Mouse (Mus musculus) kidney, postnatal 36 days (tissue): ENCODE measurements around the gene Mmrn1.
A peak's percentile ranks its signal among the peaks of the same experiment; 100 is the strongest.

Experiments used
- DNase-seq, 2 experiments: peaks; one replicate each; pipeline ENCODE4 v3.0.0; 2021 to 2022; ENCODE audit warnings: mixed read lengths in 2 of 2

The Mmrn1 gene

DNA sequence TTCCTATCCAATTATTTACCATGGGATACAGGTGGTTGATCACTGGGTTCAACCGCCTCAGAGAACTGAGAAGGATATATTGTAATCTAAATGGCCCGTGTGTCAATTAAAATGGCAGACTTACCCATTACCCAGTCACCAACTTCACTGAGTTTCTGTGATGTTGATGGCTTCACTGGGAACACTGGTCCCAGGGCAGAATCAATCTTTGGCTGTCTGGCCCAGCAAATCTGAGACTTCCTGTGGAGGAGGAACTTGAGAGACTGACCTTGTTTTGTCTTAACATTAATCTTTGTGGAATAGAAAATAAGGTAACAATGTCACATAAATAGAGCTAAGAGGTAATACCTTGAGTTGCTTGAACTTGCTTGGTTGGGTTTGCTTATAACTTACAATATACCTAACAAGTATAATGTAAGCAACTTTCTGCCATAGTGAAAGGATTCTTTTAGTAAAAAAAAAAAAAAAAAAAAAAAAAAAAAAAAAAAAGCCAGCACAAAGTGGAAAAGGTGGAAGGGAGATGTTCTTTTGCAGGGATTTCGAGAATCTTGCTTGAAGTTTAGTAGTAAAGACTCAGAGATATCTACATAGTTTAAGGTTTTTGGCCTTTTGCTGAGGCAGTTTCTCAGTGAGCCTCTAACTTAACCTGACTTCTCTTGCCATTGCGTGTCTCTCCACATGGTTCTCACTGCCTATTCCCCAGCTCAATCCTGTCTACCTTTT, 68.8 kb downstream of the Mmrn1 start:
- no peak for DNase-seq

DNA sequence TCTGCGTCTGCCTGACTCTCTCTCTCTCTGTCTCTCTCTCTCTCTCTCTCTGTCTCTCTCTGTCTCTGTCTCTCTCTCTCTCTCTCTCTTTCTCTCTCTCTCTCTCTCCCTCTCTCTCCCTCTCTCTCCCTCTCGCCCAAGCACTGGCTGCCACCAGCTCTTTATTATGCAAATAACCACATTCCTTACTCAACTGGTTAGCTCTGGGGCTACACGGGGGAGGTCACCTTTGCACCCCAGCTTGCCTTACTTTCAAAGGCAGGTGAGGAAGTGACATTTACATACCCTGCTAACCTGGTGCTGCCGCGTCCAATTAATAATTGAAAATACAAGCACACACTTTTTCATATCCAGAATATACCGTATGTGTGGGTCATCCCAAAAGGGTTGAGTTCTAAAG, 69.3 kb downstream of the Mmrn1 start:
- DNase-seq = peak; percentile 38 to 58

DNA sequence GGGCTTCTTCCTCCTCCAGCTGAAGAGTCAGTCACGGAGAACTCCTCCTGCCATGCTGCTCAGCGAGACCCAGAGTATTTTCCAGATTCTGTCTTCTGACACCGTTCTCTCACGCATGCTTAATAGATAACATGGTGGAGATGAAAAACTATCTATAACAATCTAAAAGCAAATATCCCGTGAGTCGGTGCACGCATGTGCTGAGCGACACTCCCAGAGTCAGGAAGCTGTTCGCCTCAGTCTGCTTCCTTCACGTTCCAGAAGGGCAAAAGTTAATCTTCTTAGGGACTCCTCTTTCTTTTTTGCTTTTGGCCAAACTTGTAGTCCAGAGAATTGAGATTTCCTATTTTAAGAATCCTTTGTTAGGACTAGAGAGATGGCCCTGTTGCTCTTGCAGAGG, 69.7 kb downstream of the Mmrn1 start:
- no peak for DNase-seq

DNA sequence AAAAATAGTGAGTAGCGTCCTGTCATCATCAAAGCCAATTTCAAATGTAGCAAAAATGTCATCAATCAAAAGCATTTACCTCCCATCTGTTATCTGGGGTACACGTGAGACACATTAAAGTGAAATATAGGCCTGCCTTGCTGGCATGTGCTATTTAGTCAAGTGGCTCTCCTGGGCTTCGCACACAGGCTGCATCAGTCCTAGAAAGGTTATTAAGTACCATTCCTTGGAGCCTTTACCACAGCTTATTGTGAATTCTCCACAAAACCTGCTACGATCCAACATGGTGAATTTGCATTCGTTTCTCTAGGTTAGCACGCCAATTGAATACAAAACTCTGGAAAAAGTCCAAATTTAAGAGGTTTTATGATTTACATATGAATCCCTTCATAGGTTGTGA, 70.8 kb downstream of the Mmrn1 start:
- DNase-seq = no peak

DNA sequence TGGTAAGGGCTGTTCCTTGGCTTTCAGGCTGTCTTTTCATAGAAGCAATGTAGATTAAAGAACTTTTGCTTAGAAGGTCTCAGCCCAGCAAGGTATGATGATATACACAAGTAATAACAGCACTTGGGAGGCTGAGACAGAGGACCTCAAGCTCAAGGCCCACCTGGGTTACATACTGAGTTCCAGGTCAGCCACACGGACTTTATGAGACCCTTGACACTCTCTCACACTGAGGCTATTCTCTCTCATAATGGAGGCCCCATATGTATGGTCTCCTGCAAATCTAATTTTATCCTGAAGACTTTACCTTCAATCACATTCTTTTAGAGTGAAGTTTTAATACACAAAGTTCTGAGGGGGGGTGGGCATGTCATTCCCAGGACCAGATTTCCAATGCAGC, 71.6 kb downstream of the Mmrn1 start:
- DNase-seq = no peak

DNA sequence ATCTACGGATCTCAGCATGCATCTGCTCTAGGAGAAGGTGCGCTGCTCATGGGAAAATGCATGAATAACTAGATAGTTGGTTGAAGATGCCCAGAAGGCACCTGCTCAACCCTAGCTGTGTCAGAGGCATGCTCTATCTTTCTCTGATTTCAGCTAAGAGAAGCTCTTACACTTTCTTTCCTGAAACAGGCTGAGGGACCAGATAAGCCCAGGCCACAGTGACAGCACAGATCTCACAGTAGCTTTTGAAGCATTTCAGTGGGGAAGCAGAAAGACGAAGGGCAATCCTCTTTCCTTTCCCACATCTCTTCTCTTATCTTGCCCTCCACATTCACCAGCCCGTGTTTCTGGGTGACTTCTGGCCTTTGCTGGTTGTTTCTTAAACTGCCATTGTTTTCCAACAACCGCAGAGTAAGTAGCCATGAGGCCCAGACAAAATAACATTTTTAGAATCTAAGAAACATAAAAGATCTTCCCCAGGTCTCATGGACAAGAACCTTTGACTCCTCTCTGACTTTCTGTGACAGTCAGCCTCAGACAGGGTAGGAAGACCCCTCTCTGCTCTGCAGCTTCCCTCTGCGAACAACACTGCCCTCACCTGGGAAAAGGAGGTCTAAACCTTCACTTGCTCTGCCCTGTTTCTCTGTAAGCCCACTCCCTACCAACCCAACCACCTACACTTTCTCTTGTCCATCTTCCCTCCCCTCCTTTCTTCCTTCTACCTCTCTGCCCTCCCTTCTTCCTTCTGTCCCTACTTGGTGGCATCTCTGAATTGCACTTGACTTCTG, 76.4 kb downstream of the Mmrn1 start:
- DNase-seq = no peak

DNA sequence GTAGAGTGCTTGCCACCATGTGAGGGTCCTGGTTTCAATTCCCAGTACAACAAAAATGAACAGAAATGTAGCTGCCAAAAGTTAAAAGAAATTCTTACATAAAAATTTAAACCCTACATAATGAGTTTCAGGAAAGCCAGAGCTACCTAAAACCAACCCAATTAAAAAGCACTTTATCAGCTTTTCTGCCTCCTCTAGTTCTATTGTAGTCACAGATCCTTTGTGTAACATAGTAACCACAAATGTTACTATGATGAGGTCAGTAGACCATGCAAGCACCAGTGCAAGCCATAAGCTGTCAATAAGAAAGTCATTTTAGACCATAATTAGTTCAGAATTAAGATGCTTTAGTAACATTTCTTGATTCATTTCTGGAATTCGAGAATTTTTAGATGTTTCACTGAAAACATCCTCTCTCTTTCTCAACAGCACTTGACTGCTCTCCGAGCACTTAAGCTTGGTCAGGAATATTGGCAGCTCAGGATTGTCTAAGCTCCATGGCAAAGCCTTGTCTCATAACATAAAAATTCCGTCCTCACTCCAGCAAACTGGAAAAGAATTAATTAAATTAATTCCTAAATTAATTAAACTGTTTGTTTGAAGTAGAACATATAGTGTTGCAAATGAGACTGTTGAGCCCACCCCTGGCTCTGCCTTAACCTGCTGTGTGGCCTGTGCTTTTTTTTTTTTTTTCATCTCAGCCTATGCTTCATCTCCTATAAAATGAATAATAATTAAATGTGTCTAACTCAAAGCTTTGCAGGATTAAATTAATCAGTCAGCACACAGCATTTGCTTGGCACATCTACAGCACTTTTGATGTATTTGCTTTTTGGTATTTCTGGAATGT, 79.4 kb downstream of the Mmrn1 start:
- no peak for DNase-seq

DNA sequence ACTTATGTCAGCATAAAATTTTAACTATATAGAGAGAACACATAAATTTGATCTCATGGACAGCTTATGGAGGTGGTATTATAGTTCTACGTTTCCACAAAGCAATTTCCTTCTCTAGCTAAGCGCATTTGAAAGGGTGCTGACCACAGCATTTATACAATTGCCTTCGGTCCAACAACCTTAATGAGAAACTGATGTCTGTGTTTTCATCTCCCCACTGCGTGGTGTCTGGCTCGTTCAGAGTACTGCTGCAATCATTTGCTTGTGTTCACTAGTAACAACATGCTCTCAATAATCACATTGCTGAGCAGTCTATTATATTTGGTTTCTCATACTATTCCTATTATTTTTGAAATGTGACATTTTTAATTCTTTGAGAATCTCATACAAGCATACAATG, 89.0 kb downstream of the Mmrn1 start:
- DNase-seq = no peak

DNA sequence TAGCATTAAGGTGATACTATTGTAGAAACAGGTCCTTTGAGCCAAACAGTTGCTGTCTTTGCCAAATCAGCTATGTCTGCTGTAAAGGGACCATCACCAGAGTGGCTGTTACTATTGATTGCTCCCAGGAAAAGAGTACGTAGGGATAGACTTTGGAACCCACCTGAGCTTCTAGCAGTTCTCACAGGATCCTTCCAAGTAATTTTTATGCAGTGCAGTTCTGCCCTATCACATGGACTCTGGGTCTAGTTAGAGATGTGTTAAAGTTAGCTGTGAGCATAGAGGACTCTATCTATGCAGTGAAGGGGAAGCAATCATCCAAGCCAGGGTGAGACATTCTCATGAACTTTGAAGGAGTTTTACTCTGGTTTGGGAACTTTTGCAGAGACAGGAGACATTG, 94.9 kb downstream of the Mmrn1 start:
- DNase-seq = no peak

DNA sequence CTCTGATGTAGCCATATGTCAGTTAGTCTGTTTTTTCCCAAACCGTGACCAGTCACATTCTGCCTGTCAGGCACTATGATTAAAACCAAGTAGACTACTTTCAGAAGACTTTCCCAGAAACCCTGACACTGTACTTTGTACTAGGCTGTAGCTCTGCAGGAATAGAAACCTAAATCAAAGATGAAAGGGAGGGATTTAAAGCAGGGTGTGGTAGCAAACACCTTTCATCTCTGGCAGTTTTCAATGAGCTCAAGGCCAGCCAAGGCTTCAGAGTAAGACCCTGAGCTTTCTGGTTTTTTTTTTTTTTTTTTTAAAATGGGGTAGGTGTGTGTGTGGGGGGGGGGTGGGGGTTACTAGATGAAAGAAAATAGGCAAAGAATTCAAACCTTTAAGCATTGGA, 96.2 kb downstream of the Mmrn1 start:
- DNase-seq = no peak

DNA sequence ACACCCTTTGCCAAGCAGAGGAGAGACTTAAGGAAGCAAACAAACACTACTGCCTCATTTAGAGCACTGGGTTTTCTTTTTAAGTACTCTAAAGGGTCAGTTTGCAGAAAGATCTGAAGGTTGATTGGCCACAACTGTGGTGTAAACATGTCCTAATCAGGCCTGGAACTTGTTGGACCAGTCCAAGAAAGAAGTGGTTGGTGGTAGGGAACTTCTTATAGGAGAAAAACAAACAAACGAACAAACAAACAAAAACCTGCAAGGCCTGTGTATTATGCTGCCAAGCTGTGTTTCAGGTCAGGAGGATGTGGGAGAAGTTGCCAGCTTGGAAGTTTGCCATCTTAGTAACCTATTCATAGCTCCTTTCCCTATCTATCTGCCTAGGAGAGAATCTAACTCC, 108.5 kb downstream of the Mmrn1 start:
- peak; percentile 12 to 19 for DNase-seq
